Mouse (Mus musculus) liver, embryonic 13.5 days (tissue): ENCODE measurements at regions not wholly inside any gene's neighbourhood (a gene's known extent, or its start where the extent isn't known, plus 50 kb on each side); places are given as distances from the start of the nearest gene placed in this dataset.

Experiments used
- ATAC-seq: fragments of 200-750 bp; cut with Nextera tagmentation; 2 replicates; pipeline ENCODE4 v1.8.0; 2017; ENCODE audit warnings: low read depth, mild to moderate bottlenecking, moderate number of reproducible peaks, moderate library complexity
- DNase-seq: peaks from one replicate; pipeline ENCODE4 v3.0.0; 2022
- H3K27ac ChIP-seq: fragments of 300-500 bp; sonication (generic); 2 replicates; pipeline ENCODE4 v1.5.1; 2015; ENCODE audit warnings: moderate library complexity, mild to moderate bottlenecking, inconsistent platforms
- H3K27me3 ChIP-seq: fragments of 300-500 bp; sonication (generic); 2 replicates; pipeline ENCODE4 v1.6.1; 2015; ENCODE audit warnings: mild to moderate bottlenecking, inconsistent platforms
- H3K36me3 ChIP-seq: fragments of 300-500 bp; sonication (generic); 2 replicates; pipeline ENCODE4 v1.6.1; 2015; ENCODE audit warnings: mild to moderate bottlenecking, inconsistent platforms
- H3K4me1 ChIP-seq: fragments of 300-500 bp; sonication (generic); replicated peaks from 2 replicates; pipeline ENCODE4 v1.6.1; 2015; ENCODE audit warnings: inconsistent platforms
- H3K4me2 ChIP-seq: fragments of 300-500 bp; sonication (generic); 2 replicates; pipeline ENCODE4 v1.6.1; 2015; ENCODE audit warnings: inconsistent platforms, mild to moderate bottlenecking, moderate library complexity
- H3K4me3 ChIP-seq: fragments of 300-500 bp; sonication (generic); replicated peaks from 2 replicates; pipeline ENCODE4 v1.5.1; 2015; ENCODE audit warnings: mild to moderate bottlenecking, inconsistent platforms
- H3K9ac ChIP-seq: fragments of 300-500 bp; sonication (generic); 2 replicates; pipeline ENCODE4 v1.6.1; 2015; ENCODE audit warnings: mild to moderate bottlenecking, inconsistent platforms
- H3K9me3 ChIP-seq: fragments of 300-500 bp; sonication (generic); replicated peaks from 2 replicates; pipeline ENCODE4 v1.6.1; 2016; ENCODE audit warnings: inconsistent platforms
- whole genome bisulfite sequencing: fragments of 180-500 bp; shearing (Covaris S2); methylation state at CpG from one replicate; pipeline ENCODE4 v1.1.7; 2015; ENCODE audit not compliant: insufficient replicate concordance; 5-methylcytosine and 5-hydroxymethylcytosine counted together

- DNase-seq (no peak), ATAC-seq (no peak)
- H3K4me2 ChIP-seq = no peak overlapping the region
- H3K9ac ChIP-seq = no peak overlapping the region
- no peaks in the 10 kb centered on the region for H3K27me3 ChIP-seq
- H3K4me3 ChIP-seq = no peak overlapping the region
- WGBS = 55% methylated on average over 2 of the region's 2 CpGs
- no peaks in the 10 kb centered on the region for H3K9me3 ChIP-seq
- no peaks in the 10 kb centered on the region for H3K4me1 ChIP-seq
- H3K27ac ChIP-seq = no peak overlapping the region
- H3K36me3 ChIP-seq = no peaks in the 10 kb centered on the region
These were observed 176.0 kb downstream of the Gm21897 start for GRCm38 (mm10) chr16:15493236-15493635.
